Comparison of ENCODE assay signal across 9 mouse cellular contexts in genomic region chr5:64327212-64327902, GRCm38 (mm10).
A peak's percentile ranks its signal among the peaks of the same experiment; 100 is the strongest.
DNase-seq lines count a peak whose midpoint lies in the region; ATAC-seq and TF ChIP-seq lines count a peak whose summit lies in the region.
"Had no signal": no experiment of that assay in that cellular context is flagged by ENCODE, and none has a peak within 500 bp of the region (broad histone marks: within the 10 kb centered on the region; RNA-seq: fewer than 3 reads in every experiment).

No protein-coding gene starts in this region.

- peak; percentile 35 for DNase-seq in cerebellum, adult 9-11 months
- DNase-seq in cerebellum, adult 8-10 months: no peak
- no peak for DNase-seq in left cerebral cortex, adult 2 months (ENCODE audit: extremely low spot score in 1 of 2, low spot score in 2 of 2)
- DNase-seq in left cerebral cortex, postnatal 25 days (ENCODE audit: low spot score in 2 of 2): no peak
- DNase-seq in hindbrain, postnatal 0 days (ENCODE audit: low spot score): peak; percentile 43
- no peak for DNase-seq in urinary bladder, adult 2 months (ENCODE audit: low spot score)
- DNase-seq in left cerebral cortex, postnatal 36 days (ENCODE audit: low spot score in 2 of 2): no peak

- no peak overlapping the region for H3K9ac ChIP-seq in hindbrain, postnatal 0 days (replicated peaks; ENCODE audit: low read length)
- no peak overlapping the region for H3K9ac ChIP-seq in neural tube, embryonic 15.5 days (replicated peaks)
- H3K9ac ChIP-seq: neural tube, embryonic 12.5 days had no signal

- no peak for TF ChIP-seq CTCF in left cerebral cortex, adult 2 months (IDR thresholded peaks at IDR 0.05)
- no peak for TF ChIP-seq CTCF in hindbrain, postnatal 0 days (IDR thresholded peaks at IDR 0.05; ENCODE audit: low read depth)

- H3K4me1 ChIP-seq in hindbrain, postnatal 0 days (ENCODE audit: insufficient read depth, low read length): peaks cover 9% of the 10 kb centered on the region
- peaks cover 34% of the 10 kb centered on the region for H3K4me1 ChIP-seq in neural tube, embryonic 15.5 days

- ATAC-seq in hindbrain, postnatal 0 days: no peak
- no peak for ATAC-seq in neural tube, embryonic 15.5 days (ENCODE audit: low FRiP score)

- H3K36me3 ChIP-seq in hindbrain, postnatal 0 days (ENCODE audit: insufficient read depth, low read length): no peaks in the 10 kb centered on the region
- H3K36me3 ChIP-seq in neural tube, embryonic 15.5 days: peaks cover 15% of the 10 kb centered on the region

- H3K4me2 ChIP-seq in hindbrain, postnatal 0 days (ENCODE audit: low read depth, low read length): no peak overlapping the region
- no peak overlapping the region for H3K4me2 ChIP-seq in neural tube, embryonic 15.5 days
- H3K4me2 ChIP-seq: neural tube, embryonic 12.5 days had no signal

- peak overlapping the region; percentile 79 for H3K27ac ChIP-seq in left cerebral cortex, adult 2 months
- peak overlapping the region; percentile 59; the same call in 1 of the 2 replicates for H3K27ac ChIP-seq in hindbrain, postnatal 0 days
- peak overlapping the region; percentile 41 for H3K27ac ChIP-seq in neural tube, embryonic 15.5 days (replicated peaks)
- H3K27ac ChIP-seq: neural tube, embryonic 12.5 days had no signal

- H3K4me3 ChIP-seq in left cerebral cortex, adult 2 months: no peak overlapping the region
- no peak overlapping the region for H3K4me3 ChIP-seq in hindbrain, postnatal 0 days (ENCODE audit: low read length)
- no peak overlapping the region for H3K4me3 ChIP-seq in neural tube, embryonic 15.5 days (replicated peaks)
- H3K4me3 ChIP-seq: neural tube, embryonic 12.5 days had no signal

- WGBS in hindbrain, postnatal 0 days: 43% methylated on average over 7 of the region's 7 CpGs
- 53% methylated on average over 7 of the region's 7 CpGs for WGBS in neural tube, embryonic 15.5 days

- no peaks in the 10 kb centered on the region for H3K27me3 ChIP-seq in hindbrain, postnatal 0 days (ENCODE audit: insufficient read depth, low read length)
- no peaks in the 10 kb centered on the region for H3K27me3 ChIP-seq in neural tube, embryonic 15.5 days (replicated peaks)
- H3K27me3 ChIP-seq: neural tube, embryonic 12.5 days had no signal

- H3K9me3 ChIP-seq in hindbrain, postnatal 0 days (ENCODE audit: low read length): no peaks in the 10 kb centered on the region
- no peaks in the 10 kb centered on the region for H3K9me3 ChIP-seq in neural tube, embryonic 15.5 days (replicated peaks)
- H3K9me3 ChIP-seq: neural tube, embryonic 12.5 days had no signal

- intact Hi-C loops in left cerebral cortex, adult 2 months (cut with DNase I): no loop called here
- intact Hi-C loops in left cerebral cortex, postnatal 25 days (cut with DNase I): no loop called here
- intact Hi-C loops in left cerebral cortex, postnatal 36 days (cut with DNase I): no loop called here

Comparison
In these comparisons a context has a peak if more than half of its experiments do, and no peak if none do; other contexts are left out.
1. DNase-seq: peak in cerebellum, adult 9-11 months (single experiment) and hindbrain, postnatal 0 days (single experiment); none in cerebellum, adult 8-10 months (single experiment), left cerebral cortex, adult 2 months (0 of 2), left cerebral cortex, postnatal 25 days (0 of 2), urinary bladder, adult 2 months (single experiment) and left cerebral cortex, postnatal 36 days (0 of 2).
2. Peak in every context shown above with its lines, with median percentiles within 50 percentile points of each other: H3K27ac ChIP-seq.